Mouse (Mus musculus) liver, embryonic 14.5 days (tissue): ENCODE results near the gene Disp1. TPM values are rescaled to one million over a fixed set of nuclear protein-coding genes. Genes with fewer than 3 reads are reported as not detected.

Experiments
- ATAC-seq: fragments of 200-750 bp; cut with Nextera tagmentation; 2 replicates; pipeline ENCODE4 v1.8.0; 2017; ENCODE audit warnings: moderate number of reproducible peaks, mild to moderate bottlenecking, moderate library complexity; ENCODE audit not compliant: insufficient read depth
- DNase-seq, 3 experiments: peaks; one replicate each; pipeline ENCODE4 v3.0.0-alpha.2; 2012 to 2013; ENCODE audit warnings: low read depth in 3 of 3, low spot score in 3 of 3
- H3K27ac ChIP-seq: fragments of 300-500 bp; sonication (generic); 2 replicates; pipeline ENCODE4 v1.5.1; 2014; ENCODE audit warnings: moderate library complexity, mild to moderate bottlenecking, control low read depth, inconsistent platforms
- H3K27me3 ChIP-seq: fragments of 300-500 bp; sonication (generic); 2 replicates; pipeline ENCODE4 v1.6.1; 2014; ENCODE audit warnings: mild to moderate bottlenecking, low read length, moderate library complexity; ENCODE audit not compliant: control insufficient read depth, insufficient read depth
- H3K36me3 ChIP-seq: fragments of 300-500 bp; sonication (generic); replicated peaks from 2 replicates; pipeline ENCODE4 v1.6.1; 2014; ENCODE audit warnings: low read depth; ENCODE audit not compliant: control insufficient read depth, insufficient read depth
- H3K4me1 ChIP-seq, 2 experiments: fragments of 200-500 bp in 1 of 2; fragments of 300-500 bp in 1 of 2; sonication (generic) in 1 of 2; replicated peaks; 2 replicates each; pipeline ENCODE4 v1.6.1; 2012 to 2014; ENCODE audit warnings: antibody characterized with exemption in 1 of 2, inconsistent platforms in 1 of 2, low read length in 1 of 2; ENCODE audit not compliant: control insufficient read depth in 2 of 2, insufficient read depth in 2 of 2
- H3K4me2 ChIP-seq: fragments of 300-500 bp; sonication (generic); 2 replicates; pipeline ENCODE4 v1.6.1; 2014; ENCODE audit warnings: low read depth, mild to moderate bottlenecking, control low read depth, moderate library complexity
- H3K4me3 ChIP-seq, 2 experiments: fragments of 200-500 bp in 1 of 2; fragments of 300-500 bp in 1 of 2; sonication (generic) in 1 of 2; 2 replicates each; pipeline ENCODE4 v1.5.1; 2012 to 2014; ENCODE audit warnings: low read depth in 2 of 2, low read length in 2 of 2, mild to moderate bottlenecking in 2 of 2, control low read depth in 1 of 2, inconsistent platforms in 1 of 2, moderate library complexity in 1 of 2; ENCODE audit not compliant: insufficient read depth in 1 of 2
- H3K9ac ChIP-seq: fragments of 300-500 bp; sonication (generic); replicated peaks from 2 replicates; pipeline ENCODE4 v1.6.1; 2014; ENCODE audit warnings: mild to moderate bottlenecking, control low read depth, moderate library complexity
- H3K9me3 ChIP-seq: fragments of 300-500 bp; sonication (generic); 2 replicates; pipeline ENCODE4 v1.6.1; 2016; ENCODE audit warnings: low read length, mixed read lengths; ENCODE audit not compliant: control insufficient read depth
- CTCF ChIP-seq: IDR thresholded peaks from 2 replicates; pipeline ENCODE4 v1.5.1; 2016; ENCODE audit warnings: antibody characterized with exemption, low read depth, control low read depth
- EP300 ChIP-seq: IDR thresholded peaks from 2 replicates; pipeline ENCODE4 v1.6.1; 2016; ENCODE audit warnings: antibody characterized with exemption, low read depth
- WGBS: fragments of 180-500 bp; shearing (Covaris S2); extraction: QIAGEN DNeasy Blood & Tissue Kit; methylation state at CpG from one replicate; pipeline ENCODE4 v1.1.7; 2014; ENCODE audit not compliant: insufficient replicate concordance; 5-methylcytosine and 5-hydroxymethylcytosine counted together
- polyA plus RNA-seq, 2 experiments: library from polyadenylated mRNA; depleted of rRNA in 1 of 2; stranded (reverse) in 1 of 2; unstranded in 1 of 2; fragments of >200 nt; fragmentation: Nextera tagmentation in 1 of 2; extraction: Ambion mirVana in 1 of 2; gene quantifications; 2 replicates each; pipeline versions ENCODE4 v1.2.1 to v1.2.3; 2012 to 2014

Gene Disp1
- polyA plus RNA-seq, 2 experiments = 2.0 to 2.4 TPM

DNA sequence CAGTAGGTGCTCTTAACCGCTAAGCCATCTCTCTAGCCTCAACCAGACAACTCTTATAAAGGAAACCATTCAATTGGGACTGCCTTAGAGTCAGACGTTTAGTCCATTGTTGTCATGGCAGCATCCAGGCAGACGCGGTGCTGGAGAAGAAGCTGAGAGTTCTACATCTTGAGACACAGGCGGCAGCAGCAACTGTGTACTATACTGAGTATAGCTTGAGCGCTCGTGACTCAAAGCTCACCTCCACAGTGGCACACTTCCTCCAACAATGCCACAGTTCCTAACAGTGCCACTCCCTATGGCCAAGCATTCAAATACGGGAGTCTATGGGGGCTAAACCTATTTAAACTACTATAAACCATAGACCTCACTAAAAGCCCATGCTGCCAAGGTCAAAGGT lies 11.2 kb downstream of the Disp1 start:
- ATAC-seq = no peak
- WGBS = 75% methylated on average over 8 of the region's 8 CpGs

DNA sequence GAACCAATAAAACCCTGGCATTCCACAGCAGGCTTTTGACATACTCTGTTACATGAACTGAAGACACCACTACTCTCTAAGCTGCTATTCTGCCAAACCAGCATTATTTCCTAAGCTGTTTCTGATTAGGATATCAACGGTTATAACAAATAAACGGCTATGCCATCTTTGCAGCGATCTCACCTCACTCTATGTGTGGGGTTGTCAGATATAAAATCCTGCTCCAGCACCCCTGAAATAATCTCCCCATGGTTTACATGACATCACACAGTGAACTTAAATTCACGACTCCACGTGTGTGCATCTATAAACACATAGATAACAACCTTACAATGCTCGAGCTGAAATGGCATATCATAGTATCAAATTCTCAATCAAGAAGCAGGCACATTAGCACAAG lies 13.7 kb downstream of the Disp1 start:
- H3K9ac ChIP-seq = no peak overlapping the region
- H3K4me3 ChIP-seq = no peak overlapping the region
- DNase-seq = no peak
- H3K27me3 ChIP-seq = no peaks in the 10 kb centered on the region
- TF ChIP-seq EP300 = no peak
- no peak for TF ChIP-seq CTCF
- no peak for ATAC-seq
- H3K27ac ChIP-seq = no peak overlapping the region
- H3K4me2 ChIP-seq = no peak overlapping the region
- no peaks in the 10 kb centered on the region for H3K9me3 ChIP-seq
- peaks cover 1 to 3% of the 10 kb centered on the region in 2 experiments; a peak in 3 of 4 replicates for H3K4me1 ChIP-seq
- 45% methylated on average over 6 of the region's 6 CpGs for WGBS
- no peaks in the 10 kb centered on the region for H3K36me3 ChIP-seq

More for the DNA sequence above, 11.2 kb downstream of the Disp1 start:
- Histone ChIP-seq H3K9me3 (no peaks in the 10 kb centered on the region), H3K36me3 (no peaks in the 10 kb centered on the region), H3K4me3 (no peak overlapping the region), H3K4me1 (peaks cover 10% of the 10 kb centered on the region in 2 experiments), H3K4me2 (no peak overlapping the region), H3K27ac (no peak overlapping the region), H3K9ac (no peak overlapping the region), H3K27me3 (no peaks in the 10 kb centered on the region)
- DNase-seq = no peak
- TF ChIP-seq EP300 (no peak), CTCF (no peak)

DNA sequence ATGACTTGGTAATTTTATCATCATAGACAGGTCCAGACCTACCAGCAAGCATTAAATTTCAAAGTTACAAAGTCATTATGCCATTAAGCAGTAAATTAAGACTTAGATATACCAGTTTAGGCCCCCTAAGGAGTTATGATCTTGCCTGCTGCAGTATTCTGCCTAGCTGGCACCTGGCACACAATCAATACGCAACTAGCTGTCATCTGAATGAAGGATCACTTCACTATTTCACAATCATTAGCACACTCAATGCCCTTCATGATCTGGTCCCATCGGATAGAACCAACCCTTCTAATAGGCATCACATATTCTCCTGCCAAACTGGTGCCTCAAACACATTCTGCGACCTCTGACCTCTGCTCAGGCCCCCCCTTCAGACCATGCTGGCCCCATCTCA lies 14.2 kb downstream of the Disp1 start:
- Histone ChIP-seq H3K27ac (no peak overlapping the region), H3K27me3 (no peaks in the 10 kb centered on the region), H3K9me3 (no peaks in the 10 kb centered on the region), H3K4me1 (no peaks in the 10 kb centered on the region; a peak in 1 of 4 replicates), H3K4me3 (no peak overlapping the region), H3K9ac (no peak overlapping the region), H3K4me2 (no peak overlapping the region), H3K36me3 (no peaks in the 10 kb centered on the region)
- 71% methylated on average over 3 of the region's 3 CpGs for WGBS
- TF ChIP-seq CTCF (no peak), EP300 (no peak)
- no peak for DNase-seq
- ATAC-seq = no peak

DNA sequence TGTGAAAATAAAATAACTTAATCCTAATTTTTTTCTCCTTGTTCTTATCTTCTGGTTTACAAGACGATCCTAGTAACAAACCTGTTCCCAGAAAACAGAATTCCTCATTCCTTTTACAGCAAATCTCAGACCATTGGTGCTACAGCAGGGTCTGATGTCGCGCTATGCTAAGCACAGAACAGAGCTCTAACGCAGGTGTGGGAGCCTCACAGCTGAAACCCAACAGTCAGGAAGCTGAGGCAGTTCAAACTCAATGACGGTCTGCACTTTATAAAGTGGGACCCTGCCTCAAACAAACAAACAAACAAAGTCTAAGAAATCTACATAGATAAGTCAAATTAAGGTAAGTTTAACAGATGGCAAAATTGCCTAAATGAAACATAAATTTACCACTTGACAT lies 20.4 kb downstream of the Disp1 start:
- Histone ChIP-seq H3K4me2 (no peak overlapping the region), H3K27ac (no peak overlapping the region), H3K9ac (no peak overlapping the region), H3K4me3 (no peak overlapping the region), H3K4me1 (no peaks in the 10 kb centered on the region), H3K36me3 (no peaks in the 10 kb centered on the region), H3K27me3 (no peaks in the 10 kb centered on the region), H3K9me3 (no peaks in the 10 kb centered on the region)
- DNase-seq = no peak
- 77% methylated on average over 5 of the region's 5 CpGs for WGBS
- no peak for TF ChIP-seq CTCF
- TF ChIP-seq EP300 = no peak
- ATAC-seq = no peak

DNA sequence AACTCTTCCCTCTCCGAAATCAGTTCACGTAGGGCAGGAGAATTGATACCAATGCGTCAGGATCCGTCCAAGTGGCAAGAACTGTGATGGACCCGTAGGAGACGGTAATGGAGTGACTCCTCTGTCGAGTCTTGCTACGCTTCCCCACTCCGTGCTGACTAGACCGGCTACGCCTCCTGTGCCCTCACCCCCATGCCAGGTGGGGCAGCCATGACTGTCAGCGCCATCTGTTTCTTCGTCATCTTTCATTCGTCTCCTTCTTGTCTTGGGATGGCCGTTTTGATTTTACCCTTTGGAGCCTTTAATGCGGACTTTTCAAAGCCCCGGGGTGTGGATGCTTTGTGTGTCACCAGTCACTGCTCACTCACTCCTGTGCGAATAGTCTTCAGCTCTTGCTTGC lies 26.6 kb downstream of the Disp1 start:
- WGBS = 87% methylated on average over 18 of the region's 18 CpGs

More for the DNA sequence above, 26.6 kb downstream of the Disp1 start:
- no peak for ATAC-seq
- Histone ChIP-seq H3K9ac (no peak overlapping the region), H3K36me3 (no peaks in the 10 kb centered on the region), H3K27ac (no peak overlapping the region), H3K4me3 (no peak overlapping the region), H3K9me3 (no peaks in the 10 kb centered on the region), H3K27me3 (no peaks in the 10 kb centered on the region), H3K4me1 (no peaks in the 10 kb centered on the region), H3K4me2 (no peak overlapping the region)
- DNase-seq = no peak
- TF ChIP-seq EP300 (no peak), CTCF (no peak)
